Mouse (Mus musculus): ENCODE results near the gene Ccdc82. TPM values are rescaled to one million over a fixed set of nuclear protein-coding genes. Genes with fewer than 3 reads are reported as not detected.

The Ccdc82 gene
- polyA plus RNA-seq, 1 experiment from 2014 or later, result 9.3 TPM

DNA sequence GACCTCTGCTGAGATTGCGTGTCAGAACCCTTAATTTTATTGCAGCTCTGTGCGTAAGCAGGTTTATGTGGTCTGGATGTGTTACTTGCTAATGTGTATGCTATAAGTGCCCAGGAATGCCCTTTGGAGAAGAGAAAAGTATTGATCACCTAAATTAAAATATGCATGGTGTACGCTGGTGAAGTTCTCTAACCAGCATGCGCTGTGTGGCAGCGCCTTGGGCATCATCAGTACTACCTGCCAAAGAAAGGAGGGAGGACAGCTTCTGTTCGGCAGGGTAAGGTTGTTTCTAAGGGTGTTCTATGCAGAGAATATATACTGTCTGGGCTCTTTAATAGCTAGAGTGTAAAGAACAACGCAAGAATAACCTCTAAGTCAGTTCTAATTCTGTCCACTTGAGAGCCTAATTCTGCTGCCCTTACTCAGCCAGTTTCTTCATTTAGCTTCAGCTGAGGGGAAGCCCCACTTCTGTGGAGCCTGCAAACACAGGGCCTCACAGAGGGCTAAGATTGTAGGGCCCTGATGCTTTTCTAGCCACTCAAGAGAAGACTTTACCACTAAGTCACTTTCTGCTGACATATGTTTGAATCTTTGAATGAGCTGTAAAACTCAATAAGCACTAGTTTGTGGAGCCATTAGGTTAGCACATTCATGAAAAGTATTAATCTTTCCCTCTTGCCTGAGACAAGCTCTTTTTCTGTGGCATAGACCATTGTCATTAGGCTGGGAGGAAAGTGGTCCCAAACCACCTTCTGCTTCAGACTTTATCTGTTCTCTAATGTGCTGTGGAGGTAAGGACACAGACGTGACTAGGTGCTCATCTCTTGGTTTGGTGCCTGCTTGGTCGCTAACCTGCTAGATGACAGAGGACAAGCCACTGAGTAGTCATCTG lies 54.4 kb downstream of the Ccdc82 start:
- Histone ChIP-seq H3K9ac (no peak overlapping the region), H3K4me1 (peaks cover 57% of the 10 kb centered on the region), H3K4me2 (peak overlapping the region; percentile 91), H3K36me3 (no peaks in the 10 kb centered on the region), H3K4me3 (replicated peaks) (peak overlapping the region; percentile 57; the same call in 1 of the 2 replicates), H3K9me3 (replicated peaks) (no peaks in the 10 kb centered on the region), H3K27me3 (no peaks in the 10 kb centered on the region), H3K27ac (no peak overlapping the region)
- no peak for ATAC-seq (replicated peaks; ENCODE audit: low FRiP score)
- WGBS, result 77% methylated on average over 9 of the region's 9 CpGs

DNA sequence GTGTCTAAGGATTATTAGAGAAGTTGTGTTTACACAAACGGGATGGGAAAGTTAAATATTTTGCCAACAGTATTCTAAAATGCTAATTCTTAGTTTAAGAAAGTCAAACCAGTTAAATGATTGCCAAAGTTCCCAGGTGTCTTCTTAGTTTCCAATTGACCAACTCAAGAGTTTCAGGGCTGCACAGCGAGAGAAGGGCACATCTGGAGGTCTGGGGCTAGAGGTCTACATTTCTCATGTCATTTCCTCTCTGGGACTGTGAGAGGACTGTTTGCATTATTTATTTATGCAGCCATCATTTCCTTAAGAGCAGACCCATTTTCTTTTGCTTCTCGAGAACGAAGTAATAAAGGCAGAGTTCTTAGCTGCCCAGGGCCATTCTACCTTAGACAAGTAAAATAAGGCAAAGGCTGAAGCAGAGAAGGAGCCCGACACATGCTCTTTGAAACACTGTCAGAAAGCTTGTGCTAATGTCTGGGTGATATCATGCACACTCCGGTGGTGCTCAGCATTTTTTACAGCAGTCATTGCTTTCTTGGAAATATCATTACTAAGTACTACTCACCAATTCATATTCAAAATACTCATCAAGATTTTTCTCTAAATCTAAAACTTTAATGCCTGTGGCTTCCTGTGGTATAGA lies 55.5 kb downstream of the Ccdc82 start:
- no peak overlapping the region for H3K4me2 ChIP-seq
- 38% methylated on average over 6 of the region's 6 CpGs for WGBS

DNA sequence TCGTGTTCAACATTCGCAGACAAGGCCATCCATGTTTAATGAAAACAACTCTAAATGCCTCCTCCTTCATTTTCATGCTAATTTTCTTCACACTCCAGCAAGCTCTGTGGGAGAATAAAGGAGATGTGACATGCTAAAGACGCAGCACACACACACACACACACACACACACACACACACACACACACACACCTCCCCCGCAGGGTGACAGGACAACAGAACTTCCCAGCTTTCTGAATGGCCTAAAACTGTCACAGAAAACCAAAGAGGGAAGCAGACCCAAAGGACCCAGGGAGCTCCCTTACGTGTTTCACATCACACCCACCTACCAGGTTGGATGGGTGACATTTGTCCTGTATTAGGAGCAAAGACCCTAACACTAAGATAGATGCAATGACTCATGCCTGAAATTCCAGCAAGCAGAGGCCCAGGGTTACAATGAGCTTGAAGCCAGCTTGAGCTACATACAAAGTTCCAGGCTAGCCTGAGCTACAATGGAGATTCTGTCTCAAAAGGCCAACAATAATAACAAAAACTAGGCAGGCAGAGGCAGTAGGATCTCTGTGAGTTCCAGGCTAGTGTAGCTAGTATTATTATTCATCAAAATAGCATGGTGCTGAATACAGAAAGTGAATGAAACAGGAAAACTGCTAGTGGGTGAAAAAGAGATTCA lies 56.5 kb downstream of the Ccdc82 start:
- Histone ChIP-seq H3K4me3 (replicated peaks) (no peak overlapping the region), H3K36me3 (no peaks in the 10 kb centered on the region), H3K4me1 (peaks cover 66% of the 10 kb centered on the region), H3K9ac (no peak overlapping the region), H3K27ac (no peak overlapping the region), H3K4me2 (no peak overlapping the region), H3K27me3 (no peaks in the 10 kb centered on the region), H3K9me3 (replicated peaks) (no peaks in the 10 kb centered on the region)
- no peak for ATAC-seq (replicated peaks; ENCODE audit: low FRiP score)
- WGBS, result 71% methylated on average over 5 of the region's 5 CpGs

More for the DNA sequence above, 55.5 kb downstream of the Ccdc82 start:
- H3K4me3 ChIP-seq (replicated peaks), result no peak overlapping the region
- H3K27me3 ChIP-seq, result no peaks in the 10 kb centered on the region
- H3K36me3 ChIP-seq, result no peaks in the 10 kb centered on the region
- H3K9ac ChIP-seq, result no peak overlapping the region
- ATAC-seq (replicated peaks; ENCODE audit: low FRiP score), result no peak
- H3K27ac ChIP-seq, result no peak overlapping the region
- H3K9me3 ChIP-seq (replicated peaks), result no peaks in the 10 kb centered on the region
- H3K4me1 ChIP-seq, result peaks cover 62% of the 10 kb centered on the region

DNA sequence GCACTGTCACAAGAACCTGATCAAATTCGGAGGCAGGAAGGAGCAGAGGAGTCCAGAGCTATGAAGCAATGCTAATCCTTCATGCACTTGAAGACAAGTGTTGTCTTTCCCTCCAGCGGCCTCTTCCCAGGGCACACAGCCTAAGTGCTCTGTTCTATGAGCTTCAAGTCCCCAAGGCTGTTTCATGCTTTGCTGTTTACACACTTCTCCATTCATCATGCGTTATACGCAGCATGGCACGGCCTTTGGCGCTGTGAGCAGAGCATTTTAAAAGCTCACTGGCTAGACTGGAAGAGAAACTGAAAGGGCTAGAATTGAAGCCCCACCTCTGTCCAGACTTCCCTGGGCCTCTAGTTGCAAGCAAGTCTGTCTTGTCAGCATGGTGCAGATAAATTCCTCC lies 57.2 kb downstream of the Ccdc82 start:
- H3K27me3 ChIP-seq, result no peaks in the 10 kb centered on the region
- 55% methylated on average over 6 of the region's 6 CpGs for WGBS
- H3K9me3 ChIP-seq (replicated peaks), result no peaks in the 10 kb centered on the region
- H3K9ac ChIP-seq, result no peak overlapping the region
- H3K4me2 ChIP-seq, result no peak overlapping the region
- no peak overlapping the region; the same call in 1 of the 2 replicates for H3K27ac ChIP-seq
- H3K4me3 ChIP-seq (replicated peaks), result no peak overlapping the region
- ATAC-seq (replicated peaks; ENCODE audit: low FRiP score), result no peak
- H3K4me1 ChIP-seq, result peaks cover 66% of the 10 kb centered on the region
- no peaks in the 10 kb centered on the region for H3K36me3 ChIP-seq

DNA sequence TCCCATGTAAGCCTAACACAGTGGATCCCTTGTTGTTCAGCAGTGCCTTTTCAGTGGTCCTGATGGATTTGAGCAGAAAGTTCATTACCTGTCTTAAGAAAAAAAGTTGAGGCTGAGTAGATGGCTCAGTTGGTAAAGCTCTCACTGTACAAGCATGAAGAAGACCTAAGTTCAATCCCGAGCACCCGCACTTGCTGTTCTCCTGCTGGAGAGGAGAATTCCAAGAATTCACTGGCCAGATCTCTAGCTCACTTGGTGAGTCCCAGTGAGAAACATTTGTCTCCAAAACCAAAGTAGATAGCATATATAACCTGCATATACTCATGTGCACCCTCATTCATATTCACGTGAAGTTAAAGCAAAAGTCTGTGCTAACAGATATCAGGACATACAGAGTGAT lies 59.7 kb downstream of the Ccdc82 start:
- WGBS, result 88% methylated on average over 3 of the region's 3 CpGs
- H3K9me3 ChIP-seq (replicated peaks), result no peaks in the 10 kb centered on the region
- H3K9ac ChIP-seq, result no peak overlapping the region
- H3K4me2 ChIP-seq, result no peak overlapping the region
- H3K4me3 ChIP-seq (replicated peaks), result no peak overlapping the region
- ATAC-seq (replicated peaks; ENCODE audit: low FRiP score), result no peak
- no peak overlapping the region for H3K27ac ChIP-seq
- peaks cover 45% of the 10 kb centered on the region for H3K4me1 ChIP-seq
- H3K27me3 ChIP-seq, result no peaks in the 10 kb centered on the region
- H3K36me3 ChIP-seq, result no peaks in the 10 kb centered on the region

DNA sequence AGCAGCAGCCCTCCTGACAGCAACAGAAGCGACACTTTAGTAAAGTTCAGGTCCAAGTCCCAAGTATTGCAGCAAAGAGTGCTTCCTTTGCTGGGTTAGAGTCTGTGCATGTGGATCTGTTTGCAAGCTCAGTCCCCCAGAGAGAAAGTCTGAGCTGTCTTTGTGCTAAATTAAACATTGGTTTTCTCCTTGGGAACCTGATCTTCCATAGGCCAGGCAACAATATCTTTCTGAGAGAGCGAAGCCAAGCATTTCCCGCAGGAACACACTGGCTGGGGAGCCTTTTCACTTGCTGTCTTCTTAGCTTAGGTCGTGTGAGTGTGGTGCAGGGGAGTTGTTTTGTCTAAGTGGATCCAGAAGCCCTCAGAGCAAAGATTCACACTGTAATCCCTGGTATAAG lies 60.5 kb downstream of the Ccdc82 start:
- Histone ChIP-seq H3K4me1 (peaks cover 37% of the 10 kb centered on the region), H3K9me3 (replicated peaks) (no peaks in the 10 kb centered on the region), H3K27ac (0 out of 2 replicates have a peak overlapping the region, but pooled peaks have one; percentile 35), H3K36me3 (no peaks in the 10 kb centered on the region), H3K9ac (no peak overlapping the region), H3K4me3 (replicated peaks) (no peak overlapping the region), H3K4me2 (no peak overlapping the region), H3K27me3 (no peaks in the 10 kb centered on the region)
- 44% methylated on average over 4 of the region's 4 CpGs for WGBS
- no peak for ATAC-seq (replicated peaks; ENCODE audit: low FRiP score)

DNA sequence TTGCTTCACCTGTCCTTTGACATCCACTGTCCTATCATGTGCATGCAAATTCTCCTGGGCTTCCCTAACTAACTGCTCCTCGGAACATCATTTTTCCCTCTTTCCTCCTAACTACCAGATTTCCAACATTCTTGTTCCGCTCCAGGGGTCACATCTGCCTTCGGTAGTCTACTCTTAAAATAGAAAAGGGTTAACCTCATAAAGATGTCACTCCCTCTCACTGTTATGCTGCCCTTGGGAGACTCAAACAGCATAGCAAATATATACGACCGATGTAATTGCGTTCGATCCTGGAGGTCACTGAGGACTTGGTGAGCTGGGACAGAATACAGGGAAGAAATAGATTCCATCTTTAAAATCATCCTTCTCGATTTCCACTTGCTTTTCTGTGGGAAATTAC lies 62.0 kb downstream of the Ccdc82 start:
- no peak overlapping the region for H3K9ac ChIP-seq
- no peaks in the 10 kb centered on the region for H3K27me3 ChIP-seq
- no peak overlapping the region for H3K4me3 ChIP-seq (replicated peaks)
- ATAC-seq (replicated peaks; ENCODE audit: low FRiP score), result no peak
- no peak overlapping the region for H3K4me2 ChIP-seq
- H3K4me1 ChIP-seq, result peaks cover 29% of the 10 kb centered on the region
- no peak overlapping the region for H3K27ac ChIP-seq
- no peaks in the 10 kb centered on the region for H3K36me3 ChIP-seq
- WGBS, result 19% methylated on average over 8 of the region's 8 CpGs
- H3K9me3 ChIP-seq (replicated peaks), result no peaks in the 10 kb centered on the region

DNA sequence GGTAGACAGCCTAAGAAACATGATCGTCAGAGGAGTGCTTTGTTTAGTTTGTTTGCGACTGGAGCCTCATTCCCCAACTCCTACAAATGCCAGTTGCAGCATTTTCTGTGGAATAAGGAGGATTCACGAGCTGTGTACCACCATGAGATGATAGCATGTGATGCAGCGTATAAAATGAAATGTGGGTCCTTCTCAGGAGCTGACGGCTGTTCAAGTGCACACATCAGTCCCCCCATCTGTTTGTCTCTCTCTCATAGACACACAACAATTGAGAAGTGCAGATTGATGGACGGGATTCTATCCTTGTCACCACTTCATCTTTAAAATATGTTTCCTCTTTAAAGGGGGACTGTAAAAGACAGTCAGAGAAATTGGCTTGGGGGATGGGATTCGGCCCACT lies 63.1 kb downstream of the Ccdc82 start:
- 78% methylated on average over 7 of the region's 7 CpGs for WGBS

DNA sequence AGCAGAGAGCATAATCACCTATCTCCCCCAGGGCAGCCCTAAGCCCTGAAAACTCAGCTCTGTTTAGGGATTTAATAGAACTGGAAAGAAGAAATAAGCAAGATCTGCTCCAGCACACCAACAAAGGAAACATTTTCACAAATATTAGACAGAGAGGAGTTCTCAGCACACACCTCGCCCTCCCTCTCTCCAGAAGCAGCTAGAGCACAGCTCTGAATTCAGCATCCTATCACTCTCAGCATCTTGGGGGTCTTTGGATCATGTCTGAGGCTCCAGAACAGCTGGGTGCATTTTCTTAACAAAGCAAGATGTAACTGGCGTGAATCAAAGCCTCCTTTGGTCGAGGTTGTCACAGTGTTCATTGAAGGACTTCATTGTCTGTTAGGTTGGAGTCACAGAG lies 63.5 kb downstream of the Ccdc82 start:
- Histone ChIP-seq H3K36me3 (no peaks in the 10 kb centered on the region), H3K4me3 (replicated peaks) (no peak overlapping the region), H3K27ac (no peak overlapping the region), H3K27me3 (no peaks in the 10 kb centered on the region), H3K9ac (no peak overlapping the region), H3K4me2 (no peak overlapping the region), H3K9me3 (replicated peaks) (no peaks in the 10 kb centered on the region), H3K4me1 (peaks cover 30% of the 10 kb centered on the region)
- ATAC-seq (replicated peaks; ENCODE audit: low FRiP score), result no peak
- 80% methylated on average over 3 of the region's 3 CpGs for WGBS

More for the DNA sequence above, 63.1 kb downstream of the Ccdc82 start:
- no peak overlapping the region for H3K4me2 ChIP-seq
- no peak for ATAC-seq (replicated peaks; ENCODE audit: low FRiP score)
- no peaks in the 10 kb centered on the region for H3K36me3 ChIP-seq
- no peak overlapping the region for H3K27ac ChIP-seq
- no peaks in the 10 kb centered on the region for H3K27me3 ChIP-seq
- peaks cover 29% of the 10 kb centered on the region for H3K4me1 ChIP-seq
- no peak overlapping the region for H3K9ac ChIP-seq
- no peak overlapping the region for H3K4me3 ChIP-seq (replicated peaks)
- H3K9me3 ChIP-seq (replicated peaks), result no peaks in the 10 kb centered on the region

DNA sequence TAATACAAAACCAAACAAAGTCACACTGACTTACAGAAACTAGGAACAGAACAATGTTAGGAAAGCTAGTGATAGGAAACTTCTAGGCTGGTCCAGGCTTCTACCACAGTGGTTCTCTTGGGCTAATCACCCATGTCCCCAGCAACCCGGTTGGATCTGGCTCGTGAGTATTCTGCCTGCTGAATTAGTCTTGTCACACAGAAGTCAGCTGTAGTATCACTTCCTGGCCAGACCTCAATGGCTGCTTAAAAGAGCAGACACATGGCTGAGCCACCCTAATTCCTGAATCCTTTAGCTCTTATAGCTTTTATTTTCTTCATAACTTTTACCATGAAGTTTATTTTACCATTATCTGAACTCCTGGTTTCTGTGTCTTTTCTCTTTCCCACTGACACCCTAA lies 64.3 kb downstream of the Ccdc82 start:
- Histone ChIP-seq H3K27ac (no peak overlapping the region), H3K4me3 (replicated peaks) (no peak overlapping the region), H3K27me3 (no peaks in the 10 kb centered on the region), H3K36me3 (no peaks in the 10 kb centered on the region), H3K9me3 (replicated peaks) (no peaks in the 10 kb centered on the region), H3K4me1 (peaks cover 36% of the 10 kb centered on the region), H3K4me2 (no peak overlapping the region), H3K9ac (no peak overlapping the region)
- WGBS, result 68% methylated on average over 2 of the region's 2 CpGs
- ATAC-seq (replicated peaks; ENCODE audit: low FRiP score), result no peak

DNA sequence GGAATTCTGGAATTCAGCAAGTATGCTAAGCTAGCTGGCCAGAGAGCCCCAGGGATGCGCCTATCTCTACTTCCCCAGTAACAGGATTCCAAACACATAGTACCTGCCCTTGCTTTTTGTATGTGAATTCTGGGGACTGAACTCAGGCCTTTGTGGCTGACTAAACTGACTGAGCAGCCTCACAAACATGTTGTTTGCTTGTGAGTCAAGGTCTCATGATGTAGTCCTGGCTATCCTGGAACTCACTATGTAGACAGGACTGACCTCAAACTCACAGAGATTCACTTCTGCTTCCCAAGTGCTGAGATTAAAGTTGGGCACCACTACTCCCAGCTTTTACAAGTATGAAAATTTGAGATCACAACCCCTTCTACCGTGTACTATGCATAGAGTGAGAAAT lies 67.2 kb downstream of the Ccdc82 start:
- H3K9ac ChIP-seq, result no peak overlapping the region
- H3K36me3 ChIP-seq, result no peaks in the 10 kb centered on the region
- H3K4me1 ChIP-seq, result peaks cover 16% of the 10 kb centered on the region
- H3K9me3 ChIP-seq (replicated peaks), result no peaks in the 10 kb centered on the region
- no peak overlapping the region for H3K27ac ChIP-seq
- ATAC-seq (replicated peaks; ENCODE audit: low FRiP score), result no peak
- 95% methylated on average over 2 of the region's 2 CpGs for WGBS
- no peak overlapping the region for H3K4me2 ChIP-seq
- H3K4me3 ChIP-seq (replicated peaks), result no peak overlapping the region
- H3K27me3 ChIP-seq, result no peaks in the 10 kb centered on the region

DNA sequence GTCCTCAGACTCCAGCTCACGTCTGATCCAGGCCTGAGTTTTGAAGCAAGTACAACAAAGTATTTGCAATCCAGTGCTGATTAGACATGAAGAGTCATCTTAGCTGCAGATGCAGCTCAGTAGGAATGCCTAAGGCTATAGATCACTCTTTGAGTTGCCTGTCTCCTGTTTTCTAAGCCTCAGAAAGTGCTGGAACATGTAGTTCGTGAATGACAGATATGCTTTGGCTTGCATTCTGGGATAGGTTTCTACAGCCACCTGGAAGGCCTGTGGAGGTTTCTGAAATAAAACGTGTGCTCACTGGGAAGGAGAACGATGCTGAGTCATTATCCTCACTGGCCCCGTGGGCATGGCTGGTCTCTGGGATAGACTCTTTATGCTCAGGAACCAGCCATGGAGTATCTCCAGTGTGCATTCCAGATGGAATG lies 67.8 kb downstream of the Ccdc82 start:
- Histone ChIP-seq H3K9ac (no peak overlapping the region), H3K4me3 (replicated peaks) (no peak overlapping the region), H3K9me3 (replicated peaks) (no peaks in the 10 kb centered on the region), H3K27me3 (no peaks in the 10 kb centered on the region), H3K4me1 (peaks cover 14% of the 10 kb centered on the region; the same call in 1 of the 2 replicates), H3K36me3 (no peaks in the 10 kb centered on the region), H3K27ac (no peak overlapping the region), H3K4me2 (no peak overlapping the region)
- 66% methylated on average over 5 of the region's 5 CpGs for WGBS
- no peak for ATAC-seq (replicated peaks; ENCODE audit: low FRiP score)
